ENCODE assay signal across 13 mouse cellular contexts in genomic region chr4:80863906-80864305, GRCm38 (mm10). TPM values are rescaled to one million over a fixed set of nuclear protein-coding genes. Genes with fewer than 3 reads are reported as not detected.
DNase-seq lines count a peak whose midpoint lies in the region; TF ChIP-seq lines count a peak whose summit lies in the region.
"Had no signal": no experiment of that assay in that cellular context is flagged by ENCODE, and none has a peak within 500 bp of the region (broad histone marks: within the 10 kb centered on the region; RNA-seq: fewer than 3 reads in every experiment).

No protein-coding gene starts in this region.

- no peak for TF ChIP-seq CTCF in layer of hippocampus, adult 2 months (conservative IDR thresholded peaks at IDR 0.05)

- peak overlapping the region; percentile 92; the same call in 1 of the 2 replicates for H3K27ac ChIP-seq in layer of hippocampus, adult 2 months
- H3K27ac ChIP-seq: embryonic facial prominence, embryonic 13.5 days had no signal

- peak; percentile 40 to 42 for DNase-seq in cerebellum, postnatal 14 days
- DNase-seq in cerebellum, adult 9-10 months, result no peak
- DNase-seq in gastrocnemius, postnatal 10 days, result peak; percentile 13
- DNase-seq in gastrocnemius, adult 18-20 months (ENCODE audit: low spot score), result no peak
- no peak for DNase-seq in layer of hippocampus, adult 2 months (ENCODE audit: low spot score in 2 of 2)
- DNase-seq in layer of hippocampus, postnatal 25 days (ENCODE audit: extremely low spot score in 1 of 2, low spot score in 1 of 2), result no peak
- DNase-seq: cerebellum, adult 11 months had no signal

- no peak overlapping the region for H3K4me3 ChIP-seq in layer of hippocampus, adult 2 months

RNA-seq across cellular contexts. Expression of gene Tyrp1, which starts 30.0 kb away (rescaled TPM):
- 1 to 10 TPM in 1 of 2 experiments, under 1 TPM in 1; 0.32 to 1.5 TPM for total RNA-seq in gastrocnemius, postnatal 10 days (2021)
- not detected for total RNA-seq in gastrocnemius, adult 18-20 months (2021)
- total RNA-seq in layer of hippocampus, adult 2 months (2021), result under 1 TPM in 1 of 2 experiments, not detected in 1; 0.54 TPM
- total RNA-seq in layer of hippocampus, postnatal 25 days (2021), result under 1 TPM; 0.54 to 0.79 TPM
- total RNA-seq: adrenal gland, adult 2 months; adrenal gland, postnatal 25 days; common myeloid progenitor, adult 5-6 weeks; ES-E14; MEL had no signal

RNA-seq across cellular contexts. Expression of gene Lurap1l, which starts 46.5 kb away (rescaled TPM):
- total RNA-seq in gastrocnemius, postnatal 10 days (2021), result 1 to 10 TPM; 5.6 to 6.5 TPM
- under 1 TPM; 0.68 to 0.93 TPM for total RNA-seq in gastrocnemius, adult 18-20 months (2021)
- 10 to 100 TPM; 31.1 to 34.2 TPM for total RNA-seq in layer of hippocampus, adult 2 months (2021)
- 10 to 100 TPM; 25.1 to 30.2 TPM for total RNA-seq in layer of hippocampus, postnatal 25 days (2021)
- total RNA-seq: common myeloid progenitor, adult 5-6 weeks; MEL had no signal

Comparison
In these comparisons a context has a peak if more than half of its experiments do, and no peak if none do; other contexts are left out.
1. DNase-seq: peak in cerebellum, postnatal 14 days (2 of 2) and gastrocnemius, postnatal 10 days (single experiment); none in cerebellum, adult 9-10 months (single experiment), gastrocnemius, adult 18-20 months (single experiment), layer of hippocampus, adult 2 months (0 of 2) and layer of hippocampus, postnatal 25 days (0 of 2).